Mouse (Mus musculus) embryonic facial prominence, embryonic 11.5 days (tissue): ENCODE measurements at regions not wholly inside any gene's neighbourhood (a gene's known extent, or its start where the extent isn't known, plus 50 kb on each side); places are given as distances from the start of the nearest gene placed in this dataset.

ENCODE experiments used
- ATAC-seq: fragments of 200-750 bp; cut with Nextera tagmentation; replicated peaks from 2 replicates; pipeline ENCODE4 v1.8.0; 2017; ENCODE audit warnings: low read depth; ENCODE audit not compliant: insufficient number of reproducible peaks, low FRiP score, low TSS enrichment
- DNase-seq: peaks from one replicate; pipeline ENCODE4 v3.0.0-alpha.2; 2015; ENCODE audit warnings: low spot score
- H3K27ac ChIP-seq: fragments of 300-500 bp; sonication (generic); replicated peaks from 2 replicates; pipeline ENCODE4 v1.5.1; 2014; ENCODE audit warnings: mild to moderate bottlenecking, low read depth, low read length, control low read depth
- H3K27me3 ChIP-seq: fragments of 300-500 bp; sonication (generic); 2 replicates; pipeline ENCODE4 v1.6.1; 2014; ENCODE audit warnings: mild to moderate bottlenecking, low read length, moderate library complexity, mixed read lengths; ENCODE audit not compliant: control insufficient read depth, insufficient read depth
- H3K36me3 ChIP-seq: fragments of 300-500 bp; sonication (generic); replicated peaks from 2 replicates; pipeline ENCODE4 v1.6.1; 2014; ENCODE audit warnings: low read depth, mild to moderate bottlenecking, low read length, moderate library complexity, mixed read lengths; ENCODE audit not compliant: control insufficient read depth, insufficient read depth
- H3K4me1 ChIP-seq: fragments of 300-500 bp; sonication (generic); 2 replicates; pipeline ENCODE4 v1.6.1; 2014; ENCODE audit warnings: low read length, mixed read lengths; ENCODE audit not compliant: control insufficient read depth, insufficient read depth
- H3K4me2 ChIP-seq: fragments of 300-500 bp; sonication (generic); 2 replicates; pipeline ENCODE4 v1.6.1; 2014; ENCODE audit warnings: low read depth, mild to moderate bottlenecking, control low read depth, low read length, moderate library complexity
- H3K4me3 ChIP-seq: fragments of 300-500 bp; sonication (generic); 2 replicates; pipeline ENCODE4 v1.5.1; 2014; ENCODE audit warnings: low read depth, low read length, control low read depth
- H3K9ac ChIP-seq: fragments of 300-500 bp; sonication (generic); replicated peaks from 2 replicates; pipeline ENCODE4 v1.6.1; 2014; ENCODE audit warnings: mild to moderate bottlenecking, control low read depth, low read length
- H3K9me3 ChIP-seq: fragments of 300-500 bp; sonication (generic); replicated peaks from 2 replicates; pipeline ENCODE4 v1.6.1; 2016; ENCODE audit warnings: mild to moderate bottlenecking, low read length, inconsistent platforms, mixed read lengths; ENCODE audit not compliant: control insufficient read depth
- WGBS: fragments of 180-500 bp; shearing (Covaris S2); extraction: QIAGEN DNeasy Blood & Tissue Kit; methylation state at CpG from one replicate; pipeline ENCODE4 v1.1.7; 2014; 5-methylcytosine and 5-hydroxymethylcytosine counted together

DNA sequence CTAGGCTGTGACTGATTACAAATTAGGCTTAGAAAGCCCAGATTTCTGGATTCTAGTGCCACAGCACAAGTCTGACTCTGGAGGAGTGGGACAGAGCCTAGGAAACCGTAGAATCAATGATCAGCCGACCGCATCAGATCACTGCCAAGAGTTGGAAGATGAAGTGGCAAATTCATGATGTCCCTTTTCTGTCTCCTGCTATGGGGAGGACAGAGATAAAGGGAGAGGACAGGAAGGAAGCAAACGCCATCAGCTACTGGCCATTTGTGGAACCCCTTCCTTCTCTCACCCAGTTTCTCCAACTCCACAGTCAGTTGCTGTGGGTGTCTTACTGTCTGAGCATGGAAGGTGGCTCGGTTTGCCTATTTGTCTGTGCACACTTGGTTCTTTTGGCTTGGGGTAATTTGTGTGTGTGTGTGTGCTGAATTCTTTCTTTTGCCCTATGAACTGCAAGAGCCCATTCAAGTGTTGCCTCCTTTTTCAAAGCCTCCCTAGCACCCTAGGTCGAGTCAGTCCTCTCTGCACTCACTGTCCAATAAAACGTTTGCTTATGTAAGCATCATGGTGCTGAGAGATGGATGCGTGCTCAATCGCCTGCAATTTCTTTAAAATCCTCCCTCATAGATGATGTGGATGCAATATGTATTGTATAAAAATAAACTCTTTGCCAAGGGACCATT is 231.7 kb upstream of the Krr1 start:
- no peak overlapping the region for H3K4me3 ChIP-seq
- 58% methylated on average over 9 of the region's 9 CpGs for WGBS

DNA sequence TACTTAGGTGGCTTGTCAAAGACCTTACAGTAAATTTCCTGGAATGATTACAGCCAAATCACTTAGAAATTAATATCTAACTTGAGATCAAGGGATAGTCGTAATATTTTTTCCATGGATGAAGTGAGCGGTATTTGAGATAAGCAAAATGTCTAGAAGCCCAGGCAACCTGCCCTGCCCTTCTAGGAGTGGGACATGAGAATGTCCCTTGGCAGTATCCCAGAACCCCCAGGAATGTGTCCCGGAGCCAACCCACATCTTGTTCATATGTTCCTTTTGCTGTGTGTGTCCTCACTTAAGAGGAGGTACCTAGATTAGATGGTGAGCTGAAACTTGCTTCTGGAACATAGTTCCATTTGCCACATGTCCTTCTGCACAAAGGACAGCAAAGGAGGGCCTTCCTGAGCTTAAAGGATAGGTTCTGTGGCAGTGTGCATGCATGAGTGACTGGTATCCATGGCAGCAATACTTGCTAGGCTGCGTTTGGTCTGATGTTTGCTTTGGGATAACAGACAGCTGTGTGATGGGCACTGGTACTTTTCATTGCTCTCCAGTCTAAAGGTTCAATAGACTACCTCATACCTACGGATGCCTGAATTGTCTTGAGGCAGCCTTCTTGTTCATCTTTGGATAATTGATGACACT is 231.0 kb upstream of the Krr1 start:
- ATAC-seq (no peak), DNase-seq (no peak)
- 83% methylated on average over 5 of the region's 5 CpGs for WGBS

More for the DNA sequence above, 231.7 kb upstream of the Krr1 start:
- Histone ChIP-seq H3K4me1 (no peaks in the 10 kb centered on the region), H3K9me3 (no peaks in the 10 kb centered on the region), H3K27ac (no peak overlapping the region), H3K9ac (no peak overlapping the region), H3K36me3 (no peaks in the 10 kb centered on the region), H3K27me3 (no peaks in the 10 kb centered on the region), H3K4me2 (no peak overlapping the region)
- DNase-seq (no peak), ATAC-seq (no peak)

DNA sequence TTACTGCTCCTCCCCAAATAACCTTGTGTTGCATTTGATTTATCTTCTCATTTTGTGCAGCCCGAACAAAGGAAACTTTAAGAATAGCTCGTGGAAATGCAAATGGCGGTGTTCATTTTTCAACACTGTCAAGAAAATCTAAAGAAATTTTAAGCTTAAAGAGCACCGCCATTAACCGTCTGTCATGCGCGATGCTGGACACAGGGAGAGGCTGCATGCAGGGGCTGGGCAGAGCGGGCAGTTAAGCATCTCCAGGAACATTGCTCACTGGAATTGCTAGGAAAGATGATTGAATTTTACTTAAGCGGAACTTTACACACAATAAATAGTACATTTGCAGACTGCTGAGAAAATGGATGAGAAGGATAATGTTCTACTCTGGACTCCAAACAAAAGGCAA is 229.2 kb upstream of the Krr1 start:
- H3K9ac ChIP-seq, result no peak overlapping the region
- H3K9me3 ChIP-seq, result no peaks in the 10 kb centered on the region
- no peaks in the 10 kb centered on the region for H3K27me3 ChIP-seq
- ATAC-seq (no peak), DNase-seq (no peak)
- H3K27ac ChIP-seq, result no peak overlapping the region
- 86% methylated on average over 9 of the region's 9 CpGs for WGBS
- H3K36me3 ChIP-seq, result no peaks in the 10 kb centered on the region
- no peak overlapping the region for H3K4me3 ChIP-seq
- no peaks in the 10 kb centered on the region for H3K4me1 ChIP-seq
- no peak overlapping the region for H3K4me2 ChIP-seq

More for the DNA sequence above, 231.0 kb upstream of the Krr1 start:
- Histone ChIP-seq H3K4me2 (no peak overlapping the region), H3K27me3 (no peaks in the 10 kb centered on the region), H3K36me3 (no peaks in the 10 kb centered on the region), H3K27ac (no peak overlapping the region), H3K9me3 (no peaks in the 10 kb centered on the region), H3K4me3 (no peak overlapping the region), H3K9ac (no peak overlapping the region), H3K4me1 (no peaks in the 10 kb centered on the region)

DNA sequence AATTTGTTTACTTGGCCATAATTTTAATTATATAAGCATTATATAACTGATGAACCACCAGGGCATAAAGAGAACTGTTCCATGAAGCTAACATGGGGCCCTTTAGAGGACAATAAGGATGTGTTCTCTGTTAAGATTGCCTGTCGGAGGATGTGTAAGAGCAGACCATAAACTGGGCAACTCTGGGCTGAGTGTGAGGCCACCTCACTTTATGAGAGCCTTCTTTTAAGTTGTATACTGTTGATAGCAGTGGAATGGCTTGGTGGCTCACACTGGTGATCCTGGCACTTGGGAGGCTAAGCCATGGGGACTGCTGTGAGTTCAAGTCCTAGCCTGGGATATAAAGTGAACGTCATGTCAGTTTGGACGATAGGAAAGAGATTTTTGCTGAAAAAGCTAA is 227.3 kb upstream of the Krr1 start:
- Histone ChIP-seq H3K27me3 (no peaks in the 10 kb centered on the region), H3K9me3 (no peaks in the 10 kb centered on the region), H3K36me3 (no peaks in the 10 kb centered on the region), H3K27ac (no peak overlapping the region), H3K4me3 (no peak overlapping the region), H3K4me2 (no peak overlapping the region), H3K9ac (no peak overlapping the region), H3K4me1 (no peaks in the 10 kb centered on the region; the same call in 1 of the 2 replicates)
- WGBS, result 87% methylated on average over 3 of the region's 3 CpGs
- no peak for ATAC-seq
- no peak for DNase-seq

DNA sequence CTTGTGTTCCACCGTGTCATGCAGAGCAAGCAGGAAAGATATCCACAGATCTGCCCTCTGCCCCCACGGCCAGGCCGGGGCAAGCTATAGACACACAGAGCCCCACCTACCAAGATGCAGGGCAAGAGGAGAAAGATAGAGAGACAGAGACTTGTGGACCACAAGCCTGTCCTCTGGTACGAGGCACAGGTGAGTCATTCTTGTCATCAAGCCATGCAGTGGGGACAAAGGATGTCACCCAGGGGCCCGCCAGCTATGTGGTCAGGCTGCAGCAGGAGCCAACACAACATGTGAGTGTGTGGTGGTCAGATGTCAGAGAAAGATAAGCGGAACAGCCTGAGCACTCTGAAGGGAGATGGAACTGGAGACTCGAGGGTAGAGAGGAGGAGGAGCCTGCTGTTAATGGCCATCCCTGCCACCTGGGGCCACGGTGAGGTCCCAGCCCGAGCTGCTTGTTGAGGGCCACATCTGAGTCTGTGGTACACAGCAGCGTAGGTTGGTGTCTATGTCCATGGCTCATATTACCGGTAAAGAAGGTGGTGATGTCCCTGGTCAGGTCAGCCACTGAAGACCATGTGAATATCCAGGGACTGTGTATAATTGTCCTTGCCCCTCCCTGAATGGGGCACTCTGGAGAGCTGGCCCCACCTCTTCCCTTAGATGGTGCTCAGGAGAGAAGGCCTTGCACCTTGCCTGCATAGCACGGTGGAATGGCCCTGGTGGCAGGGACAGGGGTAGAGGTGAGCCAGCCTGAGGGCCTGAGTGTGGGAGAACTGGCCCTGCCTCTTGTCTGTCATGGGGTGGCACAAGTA is 226.2 kb upstream of the Krr1 start:
- no peaks in the 10 kb centered on the region; the same call in 1 of the 2 replicates for H3K4me1 ChIP-seq
- ATAC-seq, result peak; percentile 58
- WGBS, result 70% methylated on average over 12 of the region's 12 CpGs
- no peak overlapping the region for H3K4me2 ChIP-seq
- no peaks in the 10 kb centered on the region for H3K27me3 ChIP-seq
- no peak overlapping the region for H3K4me3 ChIP-seq
- no peaks in the 10 kb centered on the region for H3K36me3 ChIP-seq
- DNase-seq, result no peak
- H3K9ac ChIP-seq, result no peak overlapping the region
- H3K9me3 ChIP-seq, result no peaks in the 10 kb centered on the region
- H3K27ac ChIP-seq, result no peak overlapping the region

DNA sequence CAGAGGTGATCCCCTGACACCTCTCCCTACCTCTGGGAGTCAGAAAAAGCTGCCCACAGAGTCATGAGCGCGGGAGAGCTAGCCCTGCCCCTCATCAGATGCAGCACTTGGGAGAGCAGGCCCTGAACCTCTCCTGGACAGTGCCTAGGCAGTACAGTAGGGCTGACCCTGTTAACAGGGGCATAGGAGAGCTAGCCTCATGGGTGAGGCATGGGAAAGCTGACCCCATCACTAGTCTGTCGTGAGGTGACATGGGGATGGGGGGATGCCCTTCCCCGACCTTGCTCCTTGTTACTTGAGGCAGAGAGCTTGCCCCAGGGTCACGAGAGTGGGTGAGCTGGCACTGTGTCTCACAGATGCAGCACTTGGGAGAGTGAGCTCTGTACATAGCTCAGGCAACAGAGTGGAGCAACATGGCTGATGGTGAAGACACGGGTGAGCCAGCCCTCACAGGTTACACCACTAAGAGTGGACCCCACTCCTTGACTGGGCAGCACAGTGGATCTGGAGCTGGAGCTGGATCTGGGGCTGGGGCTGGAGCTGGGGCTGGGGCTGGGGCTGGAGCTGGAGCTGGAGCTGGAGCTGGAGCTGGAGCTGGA is 225.5 kb upstream of the Krr1 start:
- Histone ChIP-seq H3K4me1 (no peaks in the 10 kb centered on the region; the same call in 1 of the 2 replicates), H3K27me3 (no peaks in the 10 kb centered on the region), H3K9ac (no peak overlapping the region), H3K4me3 (no peak overlapping the region), H3K4me2 (no peak overlapping the region), H3K36me3 (no peaks in the 10 kb centered on the region), H3K27ac (no peak overlapping the region), H3K9me3 (no peaks in the 10 kb centered on the region)
- ATAC-seq (peak; percentile 46), DNase-seq (no peak)
- WGBS, result 73% methylated on average over 6 of the region's 6 CpGs

DNA sequence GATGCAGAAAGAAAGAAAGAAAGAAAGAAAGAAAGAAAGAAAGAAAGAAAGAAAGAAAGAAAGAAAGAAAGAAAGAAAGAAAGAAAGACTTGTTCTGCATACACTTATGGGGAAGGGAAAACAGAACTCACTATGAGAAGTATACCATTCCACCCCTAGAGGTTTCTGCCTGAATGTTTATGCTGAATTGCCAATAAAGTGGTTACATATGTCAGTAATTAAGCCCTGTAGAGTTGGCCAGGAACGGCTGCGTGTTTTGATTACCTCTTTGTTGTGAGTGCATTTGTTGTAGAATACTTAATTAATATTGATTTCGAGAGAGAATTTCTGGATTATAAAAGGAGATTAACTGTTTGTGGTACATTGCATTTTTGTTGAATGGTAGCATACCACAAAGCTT is 224.0 kb upstream of the Krr1 start:
- Histone ChIP-seq H3K4me1 (no peaks in the 10 kb centered on the region; the same call in 1 of the 2 replicates), H3K9me3 (no peaks in the 10 kb centered on the region), H3K9ac (no peak overlapping the region), H3K27ac (no peak overlapping the region), H3K36me3 (no peaks in the 10 kb centered on the region), H3K27me3 (no peaks in the 10 kb centered on the region), H3K4me2 (no peak overlapping the region), H3K4me3 (no peak overlapping the region)
- DNase-seq (peak; percentile 81), ATAC-seq (no peak)
- 25% methylated on average over 3 of the region's 3 CpGs for WGBS
